Mouse (Mus musculus): ENCODE results near the gene Asnsd1. TPM values are rescaled to one million over a fixed set of nuclear protein-coding genes. Genes with fewer than 3 reads are reported as not detected.
"Not testable (repeated sequence)": the region's sequence is repeated elsewhere in the genome, so short reads cannot be mapped to it uniquely, and the experiment has no call there.

Gene Asnsd1
- polyA plus RNA-seq (2016; fragmentation: Nextera tagmentation; extraction: Ambion mirVana), result 83.2 and 86.8 TPM in 2 replicates

DNA sequence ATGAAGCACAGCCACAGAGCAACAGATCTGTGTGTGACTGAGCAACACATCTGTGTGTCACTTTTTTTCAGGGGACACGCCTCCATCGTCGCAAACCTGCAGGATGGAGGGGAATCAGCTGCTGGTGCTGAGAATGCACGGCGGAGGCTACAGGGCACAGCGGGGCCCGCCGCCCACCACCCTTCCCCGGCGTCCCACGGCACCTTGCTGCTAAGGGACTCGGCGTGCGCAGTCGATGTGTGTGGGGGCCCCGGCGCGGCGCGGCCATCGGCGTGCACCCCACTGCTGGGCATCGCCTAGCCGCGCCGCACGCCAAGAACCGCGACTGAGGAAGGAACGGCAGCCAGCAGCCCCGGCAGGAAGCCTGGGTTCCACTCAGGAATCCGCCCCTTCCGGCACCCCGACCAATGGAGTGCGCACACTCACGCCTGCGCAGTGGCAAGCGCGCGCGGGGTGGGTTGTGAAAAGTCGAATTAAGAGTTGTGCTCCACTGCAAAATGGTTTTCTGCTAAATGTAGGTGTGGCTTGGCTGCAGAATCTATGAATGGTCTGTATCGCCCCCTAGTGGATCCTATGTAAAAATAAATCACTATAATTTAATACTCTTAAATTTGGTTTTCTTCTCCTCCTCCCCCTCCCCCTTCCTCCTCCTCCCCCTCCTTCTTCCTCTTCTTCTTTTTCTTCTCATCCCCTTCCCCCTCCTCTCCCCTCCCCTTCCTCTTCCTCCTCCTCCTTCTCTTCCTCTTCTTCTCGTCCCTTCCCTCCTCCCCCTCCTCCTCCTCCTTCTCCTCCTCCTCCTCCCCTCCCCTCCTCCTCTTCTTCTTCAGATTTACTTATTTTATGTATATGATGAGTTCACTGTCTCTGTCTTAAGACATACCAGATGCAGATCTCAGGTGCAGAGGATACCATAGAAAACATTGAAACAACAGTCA, at the start of gene Asnsd1, which contains the start of the genes Asdurf and Gm28551:
Gene Asnsd1, minus strand, starts transcription at position 426 of the 935 bp plus-strand sequence.
Gene Asdurf, minus strand, starts transcription at position 293 of the 935 bp plus-strand sequence.
Gene Gm28551, minus strand, starts transcription at position 341 of the 935 bp plus-strand sequence.
- Histone ChIP-seq H3K27me3 (ENCODE audit: low read depth, poor library complexity, severe bottlenecking) (no peaks in the 10 kb centered on the region), H3K36me3 (peaks cover 25% of the 10 kb centered on the region), H3K27ac (peak within 1 kb of the TSS; percentile 95), H3K4me3 (peak within 1 kb of the TSS; percentile 89), H3K9me3 (replicated peaks) (no peaks in the 10 kb centered on the region), H3K4me1 (peaks cover 6% of the 10 kb centered on the region)
- WGBS, result under 1% methylated on average over 43 of the region's 44 CpGs
- DNase-seq (ENCODE audit: low spot score), result peak; percentile 97

GRCm38 (mm10) chr1:53393936-53394760, 41.6 kb upstream of the Asnsd1 start:
- not testable (repeated sequence) for H3K27ac ChIP-seq; H3K9me3 ChIP-seq (replicated peaks); H3K4me3 ChIP-seq; H3K4me1 ChIP-seq; H3K27me3 ChIP-seq (ENCODE audit: low read depth, poor library complexity, severe bottlenecking); H3K36me3 ChIP-seq
- DNase-seq (ENCODE audit: low spot score), result peak; percentile 35
- WGBS, result 40% methylated on average over 21 of the region's 21 CpGs

DNA sequence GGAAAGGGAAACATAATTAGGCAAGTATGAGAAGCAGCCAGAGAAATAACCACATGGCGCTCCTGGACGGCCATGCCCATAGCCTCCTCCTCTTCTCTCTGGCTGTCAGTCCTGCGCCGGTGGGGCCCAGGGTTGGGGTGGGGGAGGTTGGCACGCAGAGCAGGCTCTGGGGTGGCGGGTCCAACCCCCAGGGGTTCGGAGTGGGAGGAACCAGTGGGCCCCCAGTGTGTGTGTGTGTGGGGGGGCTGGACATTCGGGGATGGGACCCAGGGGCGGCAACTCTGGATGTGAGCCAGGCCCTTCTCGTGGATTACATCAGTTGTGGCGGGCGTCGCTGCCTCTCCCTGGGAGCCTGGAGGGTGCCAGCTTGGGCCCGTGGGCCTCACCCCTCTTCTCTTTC, 36.2 kb upstream of the Asnsd1 start:
- DNase-seq (ENCODE audit: low spot score), result no peak
- no peaks in the 10 kb centered on the region for H3K27me3 ChIP-seq (ENCODE audit: low read depth, poor library complexity, severe bottlenecking)
- no peak overlapping the region for H3K27ac ChIP-seq
- WGBS, result 94% methylated on average over 13 of the region's 14 CpGs
- no peaks in the 10 kb centered on the region for H3K36me3 ChIP-seq
- no peak overlapping the region for H3K4me3 ChIP-seq
- H3K9me3 ChIP-seq (replicated peaks), result no peaks in the 10 kb centered on the region
- H3K4me1 ChIP-seq, result peaks cover 1% of the 10 kb centered on the region; the same call in 1 of the 2 replicates

GRCm38 (mm10) chr1:53384085-53384688, 31.6 kb upstream of the Asnsd1 start:
- Histone ChIP-seq H3K4me1 (no peaks in the 10 kb centered on the region), H3K36me3 (no peaks in the 10 kb centered on the region), H3K27me3 (ENCODE audit: low read depth, poor library complexity, severe bottlenecking) (no peaks in the 10 kb centered on the region), H3K4me3 (no peak overlapping the region), H3K27ac (no peak overlapping the region), H3K9me3 (replicated peaks) (no peaks in the 10 kb centered on the region)
- 87% methylated on average over 6 of the region's 6 CpGs for WGBS
- DNase-seq (ENCODE audit: low spot score), result no peak

GRCm38 (mm10) chr1:53377731-53378130, 25.2 kb upstream of the Asnsd1 start:
- no peak for DNase-seq (ENCODE audit: low spot score)
- no peaks in the 10 kb centered on the region for H3K36me3 ChIP-seq
- H3K27me3 ChIP-seq (ENCODE audit: low read depth, poor library complexity, severe bottlenecking), result no peaks in the 10 kb centered on the region
- H3K4me1 ChIP-seq, result no peaks in the 10 kb centered on the region
- WGBS, result 82% methylated on average over 3 of the region's 3 CpGs
- no peaks in the 10 kb centered on the region for H3K9me3 ChIP-seq (replicated peaks)
- no peak overlapping the region for H3K4me3 ChIP-seq
- H3K27ac ChIP-seq, result no peak overlapping the region

GRCm38 (mm10) chr1:53375965-53376364, 23.4 kb upstream of the Asnsd1 start:
- not testable (repeated sequence) for H3K27me3 ChIP-seq (ENCODE audit: low read depth, poor library complexity, severe bottlenecking); H3K27ac ChIP-seq; H3K9me3 ChIP-seq (replicated peaks); H3K4me1 ChIP-seq; H3K4me3 ChIP-seq; H3K36me3 ChIP-seq; DNase-seq (ENCODE audit: low spot score)
- WGBS, result 87% methylated on average over 2 of the region's 2 CpGs

DNA sequence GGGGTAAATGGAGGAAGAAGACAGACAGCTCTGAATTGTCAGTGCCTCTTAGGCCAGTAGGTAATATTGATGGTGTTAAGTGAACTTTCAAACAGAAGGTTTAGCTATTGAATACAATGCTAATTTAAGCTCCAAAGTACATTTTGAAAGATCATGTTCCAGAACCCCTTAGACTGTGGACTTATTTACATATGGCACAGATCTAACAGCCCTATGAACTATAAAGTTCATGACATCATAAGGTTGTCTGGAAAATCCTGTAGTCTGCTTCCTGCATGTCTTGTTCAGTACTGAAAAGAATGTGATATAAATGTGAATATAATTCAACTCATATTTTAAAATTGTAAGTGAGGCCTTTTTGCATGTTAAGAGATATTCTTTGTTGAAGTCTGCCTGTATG, 6.4 kb upstream of the Asnsd1 start:
- H3K36me3 ChIP-seq, result no peaks in the 10 kb centered on the region
- H3K4me1 ChIP-seq, result no peaks in the 10 kb centered on the region
- H3K27ac ChIP-seq, result no peak overlapping the region
- DNase-seq (ENCODE audit: low spot score), result no peak
- H3K27me3 ChIP-seq (ENCODE audit: low read depth, poor library complexity, severe bottlenecking), result no peaks in the 10 kb centered on the region
- no peak overlapping the region for H3K4me3 ChIP-seq
- no peaks in the 10 kb centered on the region for H3K9me3 ChIP-seq (replicated peaks)

GRCm38 (mm10) chr1:53341071-53341470, 11.5 kb downstream of the Asnsd1 start:
- no peaks in the 10 kb centered on the region for H3K27me3 ChIP-seq (ENCODE audit: low read depth, poor library complexity, severe bottlenecking)
- 99% methylated on average over 2 of the region's 2 CpGs for WGBS

GRCm38 (mm10) chr1:53337403-53337802, 15.1 kb downstream of the Asnsd1 start:
- not testable (repeated sequence) for H3K27ac ChIP-seq; DNase-seq (ENCODE audit: low spot score); H3K4me3 ChIP-seq; H3K9me3 ChIP-seq (replicated peaks); H3K27me3 ChIP-seq (ENCODE audit: low read depth, poor library complexity, severe bottlenecking); H3K4me1 ChIP-seq
- 68% methylated on average over 2 of the region's 2 CpGs for WGBS
- H3K36me3 ChIP-seq, result peaks cover 23% of the 10 kb centered on the region

More at GRCm38 (mm10) chr1:53341071-53341470, 11.5 kb downstream of the Asnsd1 start:
- no peaks in the 10 kb centered on the region for H3K4me1 ChIP-seq
- H3K36me3 ChIP-seq, result peaks cover 60% of the 10 kb centered on the region
- 0 out of 2 replicates have a peak, but pooled peaks cover 2% of the 10 kb centered on the region for H3K9me3 ChIP-seq (replicated peaks)
- no peak overlapping the region for H3K4me3 ChIP-seq
- H3K27ac ChIP-seq, result no peak overlapping the region
- no peak for DNase-seq (ENCODE audit: low spot score)

DNA sequence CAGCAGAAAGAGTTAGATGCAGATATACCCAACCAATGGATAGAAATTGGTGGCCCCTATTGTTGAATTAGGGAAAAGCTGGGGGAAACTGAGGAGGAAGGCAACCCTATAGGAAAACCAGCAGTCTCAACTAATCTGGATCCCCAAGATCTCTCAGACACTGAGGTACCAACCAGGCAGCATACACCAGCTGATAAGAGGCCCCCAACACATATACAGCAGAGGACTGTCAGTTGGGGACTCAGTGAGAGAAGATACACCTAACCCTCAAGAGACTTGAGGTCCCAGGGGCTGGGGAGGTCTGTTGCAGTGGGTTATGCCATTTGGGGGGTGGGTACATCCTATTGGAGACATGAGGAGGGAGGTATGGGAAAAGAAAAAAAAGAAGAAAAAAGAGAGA, 17.1 kb downstream of the Asnsd1 start:
- Histone ChIP-seq H3K9me3 (replicated peaks) (no peaks in the 10 kb centered on the region), H3K27ac (no peak overlapping the region), H3K27me3 (ENCODE audit: low read depth, poor library complexity, severe bottlenecking) (no peaks in the 10 kb centered on the region), H3K36me3 (peaks cover 4% of the 10 kb centered on the region), H3K4me1 (no peaks in the 10 kb centered on the region), H3K4me3 (no peak overlapping the region)
- DNase-seq (ENCODE audit: low spot score), result no peak

DNA sequence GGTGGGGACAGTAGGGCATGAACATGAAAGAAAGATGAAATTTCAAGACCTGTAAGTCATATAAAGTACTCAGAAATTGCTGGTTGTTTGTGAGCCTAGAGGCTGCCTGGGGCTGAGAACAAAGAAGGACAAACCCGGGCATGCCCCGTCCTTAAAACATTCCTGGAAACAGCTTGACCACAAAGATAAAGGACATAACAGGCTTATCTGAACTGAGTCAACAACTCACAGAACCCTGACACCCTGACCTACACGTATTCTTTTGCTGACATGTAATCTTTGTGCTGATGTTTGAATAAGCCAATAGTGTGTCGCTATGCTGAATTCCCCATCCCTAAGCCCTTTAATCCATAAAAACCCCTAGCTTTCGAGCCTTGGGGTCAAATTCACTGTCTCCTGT, 19.0 kb downstream of the Asnsd1 start:
- H3K4me3 ChIP-seq; H3K27ac ChIP-seq; H3K9me3 ChIP-seq (replicated peaks); H3K36me3 ChIP-seq; DNase-seq (ENCODE audit: low spot score); H3K27me3 ChIP-seq (ENCODE audit: low read depth, poor library complexity, severe bottlenecking); H3K4me1 ChIP-seq: not testable (repeated sequence)
- WGBS, result 87% methylated on average over 5 of the region's 5 CpGs

DNA sequence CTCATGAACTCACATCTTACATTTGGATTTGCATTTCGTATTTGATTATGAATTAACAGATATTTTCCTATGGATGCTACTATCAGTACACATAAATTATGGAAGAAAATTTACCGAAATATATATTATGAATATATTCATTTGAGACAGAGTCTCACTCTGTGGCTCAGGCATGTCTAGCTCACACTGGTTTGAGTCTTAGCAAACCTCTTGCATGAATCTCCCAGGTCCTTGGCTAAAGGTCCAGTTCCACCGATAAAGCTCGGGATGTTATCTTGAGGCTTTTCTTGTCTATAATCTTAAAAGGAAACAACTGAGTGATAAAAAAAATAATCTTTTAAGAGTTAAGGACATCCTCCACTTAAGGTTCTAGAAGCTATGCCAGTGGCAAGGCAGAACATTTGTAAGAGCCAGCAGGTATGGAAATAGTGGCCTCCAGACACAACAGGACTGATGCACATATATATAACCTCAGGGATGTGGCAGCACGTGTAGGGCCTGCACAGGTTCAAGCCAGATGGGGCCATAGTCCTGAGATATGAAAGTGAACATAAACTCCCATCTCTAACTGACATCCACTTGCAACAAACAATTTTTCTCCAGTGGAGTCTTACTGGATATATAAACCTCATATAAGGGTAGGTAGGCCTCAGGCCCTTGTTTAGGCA, 27.6 kb downstream of the Asnsd1 start:
- H3K27me3 ChIP-seq (ENCODE audit: low read depth, poor library complexity, severe bottlenecking), result no peaks in the 10 kb centered on the region
- H3K9me3 ChIP-seq (replicated peaks), result no peaks in the 10 kb centered on the region
- 94% methylated on average over 5 of the region's 5 CpGs for WGBS
- DNase-seq (ENCODE audit: low spot score), result no peak
- no peaks in the 10 kb centered on the region for H3K4me1 ChIP-seq
- no peak overlapping the region for H3K27ac ChIP-seq
- H3K4me3 ChIP-seq, result no peak overlapping the region
- H3K36me3 ChIP-seq, result peaks cover 26% of the 10 kb centered on the region
